Mouse (Mus musculus) macrophage (primary cell): ENCODE measurements around the gene Naa15. TPM values are rescaled to one million over a fixed set of nuclear protein-coding genes. Genes with fewer than 3 reads are reported as not detected.

Experiments
- H3K27ac ChIP-seq: fragments of 350-480 bp; formaldehyde crosslinking; 2 replicates; pipeline ENCODE4 v1.9.0; 2021
- H3K36me3 ChIP-seq: fragments of 350-480 bp; formaldehyde crosslinking; 2 replicates; pipeline ENCODE4 v1.9.0; 2021; ENCODE audit errors: inconsistent target
- H3K4me3 ChIP-seq: fragments of 350-480 bp; formaldehyde crosslinking; 2 replicates; pipeline ENCODE4 v1.9.0; 2021; ENCODE audit errors: inconsistent target
- H3K79me2 ChIP-seq: fragments of 350-480 bp; formaldehyde crosslinking; 2 replicates; pipeline ENCODE4 v1.9.0; 2021; ENCODE audit errors: inconsistent target
- WGBS: methylation state at CpG from one replicate; pipeline ENCODE4 v1.1.7; 2026; ENCODE audit warnings: inconsistent platforms; ENCODE audit not compliant: missing documents; 5-methylcytosine and 5-hydroxymethylcytosine counted together
- polyA plus RNA-seq: library from polyadenylated mRNA; stranded (reverse); fragments of 250-400 nt; gene quantifications from 3 replicates; pipeline ENCODE4 v1.2.4, GENCODE M21; 2018; ENCODE audit warnings: inconsistent platforms

Naa15 gene
- polyA plus RNA-seq, 1 experiment from 2014 or later: 39.3 TPM

- Histone ChIP-seq H3K79me2 (peaks cover 11% of the 10 kb centered on the region; the same call in 1 of the 2 replicates), H3K4me3 (no peak overlapping the region), H3K36me3 (peaks cover 10% of the 10 kb centered on the region; the same call in 1 of the 2 replicates), H3K27ac (no peak overlapping the region)
- 72% methylated on average over 9 of the region's 9 CpGs for WGBS
Observed at GRCm38 (mm10) chr3:51495646-51496045, 80.7 kb downstream of the Naa15 start.

DNA sequence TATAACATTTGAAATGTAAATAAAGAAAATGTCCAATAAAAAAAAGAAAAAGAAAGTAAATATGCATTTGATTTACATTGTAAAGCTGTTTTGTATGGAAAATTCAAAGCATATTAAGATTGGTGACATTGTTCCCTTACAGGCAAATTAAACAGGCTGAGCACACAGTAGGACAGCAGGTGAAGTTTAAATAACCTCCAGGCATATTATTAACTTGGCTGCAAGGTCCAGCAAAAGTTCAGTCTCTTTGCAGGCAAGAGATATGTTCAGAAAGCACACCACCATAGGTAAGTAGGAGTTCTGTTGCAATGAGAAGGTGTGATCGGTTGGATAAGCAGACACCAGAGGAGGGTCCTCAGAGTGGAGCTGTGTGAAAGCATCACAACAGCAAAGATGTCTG is 83.0 kb downstream of the Naa15 start:
- no peak overlapping the region for H3K4me3 ChIP-seq
- 100% methylated on average over 1 of the region's 1 CpGs for WGBS
- H3K36me3 ChIP-seq: peaks cover 10% of the 10 kb centered on the region; the same call in 1 of the 2 replicates
- no peaks in the 10 kb centered on the region for H3K79me2 ChIP-seq
- H3K27ac ChIP-seq: no peak overlapping the region

- WGBS: 98% methylated on average over 5 of the region's 5 CpGs
- H3K4me3 ChIP-seq: no peak overlapping the region
- H3K36me3 ChIP-seq: peaks cover 4% of the 10 kb centered on the region; the same call in 1 of the 2 replicates
- no peaks in the 10 kb centered on the region for H3K79me2 ChIP-seq
- no peak overlapping the region for H3K27ac ChIP-seq
Observed at GRCm38 (mm10) chr3:51498659-51499058, 83.7 kb downstream of the Naa15 start.

DNA sequence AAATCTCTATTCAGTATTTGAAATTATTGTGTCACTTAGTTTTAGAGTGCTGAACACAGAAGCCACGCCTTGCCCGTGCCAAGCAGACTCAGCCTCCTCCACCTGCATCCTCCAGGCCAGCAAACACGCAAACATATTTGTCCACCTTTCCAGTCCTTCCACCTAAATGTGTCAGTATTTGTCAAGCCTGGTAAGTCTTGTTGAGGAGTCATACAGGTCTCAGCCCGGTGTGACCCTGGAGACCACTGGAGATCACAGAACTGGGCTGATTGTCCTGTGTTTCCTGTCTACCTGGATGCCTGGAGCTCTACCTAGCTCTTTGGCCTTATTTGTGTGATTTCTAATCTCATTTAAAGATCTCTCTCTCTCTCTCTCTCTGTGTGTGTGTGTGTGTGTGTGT is 84.9 kb downstream of the Naa15 start:
- Histone ChIP-seq H3K79me2 (no peaks in the 10 kb centered on the region), H3K36me3 (no peaks in the 10 kb centered on the region), H3K27ac (no peak overlapping the region), H3K4me3 (no peak overlapping the region)
- 98% methylated on average over 4 of the region's 4 CpGs for WGBS

DNA sequence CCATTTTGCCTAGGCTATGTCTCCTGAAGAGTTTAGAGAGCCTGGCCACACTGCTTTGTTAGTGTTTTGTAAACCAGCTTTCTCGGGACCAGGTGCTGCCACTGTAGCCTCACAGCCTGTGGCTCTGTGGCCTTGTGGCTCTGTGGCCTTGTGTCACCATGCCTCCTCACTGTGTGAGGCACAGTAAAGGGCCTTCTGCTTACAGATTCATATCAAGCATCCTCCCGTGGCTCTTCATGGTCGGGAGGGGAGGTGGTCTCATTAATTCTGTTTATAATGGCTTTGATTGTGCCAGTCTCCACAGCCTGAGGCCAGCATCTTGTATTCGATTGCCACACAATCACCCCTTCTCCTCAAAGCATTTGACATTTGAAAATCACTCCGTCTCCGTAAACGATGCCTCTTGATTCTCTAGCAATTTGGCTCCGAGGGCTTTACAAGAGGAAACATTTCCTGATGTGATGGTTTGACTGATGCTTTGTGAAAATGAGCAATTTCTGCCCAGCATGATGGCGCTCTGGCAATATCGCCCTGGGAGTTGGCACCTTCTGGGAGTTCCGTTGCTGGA is 89.5 kb downstream of the Naa15 start:
- Histone ChIP-seq H3K4me3 (no peak overlapping the region), H3K36me3 (no peaks in the 10 kb centered on the region), H3K27ac (no peak overlapping the region), H3K79me2 (no peaks in the 10 kb centered on the region)
- WGBS: 89% methylated on average over 11 of the region's 11 CpGs

GRCm38 (mm10) chr3:51505465-51505864 is 90.5 kb downstream of the Naa15 start:
- Histone ChIP-seq H3K27ac (no peak overlapping the region), H3K36me3 (no peaks in the 10 kb centered on the region), H3K79me2 (no peaks in the 10 kb centered on the region), H3K4me3 (no peak overlapping the region)
- WGBS: 84% methylated on average over 16 of the region's 19 CpGs

GRCm38 (mm10) chr3:51510903-51511302 is 96.0 kb downstream of the Naa15 start:
- WGBS: 21% methylated on average over 8 of the region's 8 CpGs
- no peaks in the 10 kb centered on the region for H3K79me2 ChIP-seq
- peak overlapping the region; percentile 16; the same call in 1 of the 2 replicates for H3K4me3 ChIP-seq
- H3K27ac ChIP-seq: no peak overlapping the region
- H3K36me3 ChIP-seq: no peaks in the 10 kb centered on the region

DNA sequence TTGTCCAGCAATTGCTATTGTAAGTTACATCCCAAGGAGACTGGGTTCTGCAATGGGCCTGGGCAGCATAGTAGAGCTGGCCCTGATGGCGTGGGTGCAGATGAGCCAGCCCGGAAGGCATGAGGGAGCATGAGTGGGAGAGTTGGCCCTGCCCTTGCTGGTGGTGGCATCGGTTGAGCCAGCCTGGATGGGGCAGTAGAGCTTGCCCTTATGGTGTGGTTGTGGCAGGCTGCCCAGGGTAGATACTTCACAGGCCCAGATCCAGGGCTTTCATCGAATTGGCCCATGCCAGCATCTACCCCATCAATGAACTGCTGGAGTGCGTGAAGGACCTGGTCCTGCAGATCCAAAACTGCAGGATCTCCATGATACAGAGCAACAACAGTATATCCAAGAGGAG is 97.0 kb downstream of the Naa15 start:
- WGBS: 94% methylated on average over 5 of the region's 5 CpGs
- Histone ChIP-seq H3K36me3 (no peaks in the 10 kb centered on the region), H3K79me2 (no peaks in the 10 kb centered on the region), H3K27ac (no peak overlapping the region), H3K4me3 (no peak overlapping the region)

DNA sequence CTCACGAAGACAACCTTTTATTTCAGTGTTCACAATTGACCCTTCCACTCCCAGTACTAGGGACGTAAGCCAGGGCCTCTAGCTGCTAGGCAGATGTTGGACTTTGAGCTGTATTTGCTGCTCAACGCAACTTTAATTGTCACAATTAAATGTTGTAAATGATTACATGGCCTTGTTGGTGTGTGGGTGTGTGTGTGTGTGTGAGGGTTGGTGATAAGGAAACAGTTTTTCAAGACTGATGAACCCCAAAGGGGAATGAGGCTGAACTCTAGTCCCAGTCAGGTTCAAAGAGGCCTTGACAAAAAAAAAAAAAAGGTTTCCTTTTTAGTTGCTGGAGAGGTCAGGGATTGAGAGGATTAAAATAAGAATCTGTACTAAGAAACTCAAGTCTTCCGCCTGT is 102.5 kb downstream of the Naa15 start:
- no peak overlapping the region for H3K4me3 ChIP-seq
- no peak overlapping the region for H3K27ac ChIP-seq
- H3K79me2 ChIP-seq: no peaks in the 10 kb centered on the region
- WGBS: 92% methylated on average over 4 of the region's 4 CpGs
- H3K36me3 ChIP-seq: peaks cover 20% of the 10 kb centered on the region; the same call in 1 of the 2 replicates

DNA sequence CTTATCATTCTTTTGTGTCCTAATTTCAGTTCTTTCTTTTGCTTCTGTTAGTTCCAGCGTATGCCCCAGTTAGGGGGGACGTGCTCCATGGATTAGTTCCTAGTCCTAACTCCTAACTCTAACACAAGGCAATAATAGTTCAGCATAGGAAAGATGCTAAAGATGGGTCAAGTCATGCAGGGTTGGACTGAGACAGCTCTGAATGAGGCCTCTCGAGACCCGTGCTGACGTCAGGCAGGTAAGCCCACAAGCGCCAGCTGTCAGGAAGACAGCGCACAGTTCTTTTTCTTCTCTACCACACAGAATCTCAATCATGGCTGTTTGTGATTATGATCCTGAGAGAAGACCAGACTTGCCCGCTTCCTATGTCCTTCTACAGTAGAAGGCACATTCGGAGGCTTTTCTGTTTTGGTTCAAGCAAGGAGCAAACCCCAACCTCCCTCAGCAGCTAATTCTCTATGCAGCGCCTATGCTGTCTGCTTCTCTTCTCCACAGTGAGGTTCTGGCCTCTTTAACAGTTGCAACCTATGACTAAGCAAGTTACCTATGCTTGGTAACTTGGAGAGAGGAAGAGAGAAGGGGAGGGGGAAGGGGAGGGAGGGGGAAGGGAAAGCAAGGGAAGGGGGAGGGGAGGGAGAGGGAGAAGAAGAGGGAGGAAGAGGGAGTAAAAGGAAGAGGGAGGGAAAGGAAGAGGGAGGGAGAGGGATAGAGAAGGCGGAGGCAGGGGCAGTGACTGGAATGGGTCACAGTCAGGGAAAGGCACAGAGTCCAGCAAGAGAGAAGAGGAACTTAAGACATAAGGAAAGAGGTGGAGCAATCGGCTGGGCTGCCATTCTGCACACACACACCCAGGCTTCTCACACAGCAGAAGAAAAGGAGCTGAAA is 103.2 kb downstream of the Naa15 start:
- 32% methylated on average over 12 of the region's 12 CpGs for WGBS

GRCm38 (mm10) chr3:51518763-51519121 is 103.8 kb downstream of the Naa15 start:
- peaks cover 32% of the 10 kb centered on the region; the same call in 1 of the 2 replicates for H3K36me3 ChIP-seq
- H3K79me2 ChIP-seq: no peaks in the 10 kb centered on the region
- WGBS: 10% methylated on average over 8 of the region's 8 CpGs
- no peak overlapping the region for H3K4me3 ChIP-seq
- H3K27ac ChIP-seq: peak overlapping the region; percentile 58

More for the DNA sequence above, 103.2 kb downstream of the Naa15 start:
- H3K4me3 ChIP-seq: no peak overlapping the region
- peaks cover 26% of the 10 kb centered on the region; the same call in 1 of the 2 replicates for H3K36me3 ChIP-seq
- H3K79me2 ChIP-seq: no peaks in the 10 kb centered on the region
- H3K27ac ChIP-seq: peak overlapping the region; percentile 58

DNA sequence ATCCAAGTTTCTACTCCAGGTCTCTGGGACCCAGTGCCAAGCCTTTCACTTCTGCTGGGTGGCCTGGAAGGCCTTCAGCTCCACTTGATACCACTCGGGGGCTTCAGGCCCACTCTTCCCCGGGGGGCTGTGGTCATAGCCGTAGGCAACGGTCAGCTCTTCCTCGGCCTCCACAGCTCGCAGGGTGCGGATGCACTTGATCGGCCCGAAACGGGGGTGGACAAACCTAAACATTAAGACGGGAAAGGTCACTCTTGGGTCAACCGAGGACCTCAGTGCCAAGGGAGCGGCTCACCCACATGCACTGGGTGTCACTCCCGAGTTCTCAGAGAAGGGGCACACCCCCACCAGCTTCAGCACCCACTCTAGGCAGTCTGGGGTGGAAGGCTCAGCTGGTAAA is 106.3 kb downstream of the Naa15 start:
- H3K27ac ChIP-seq: no peak overlapping the region
- H3K36me3 ChIP-seq: peaks cover 55% of the 10 kb centered on the region
- no peaks in the 10 kb centered on the region for H3K79me2 ChIP-seq
- WGBS: 90% methylated on average over 14 of the region's 14 CpGs
- H3K4me3 ChIP-seq: no peak overlapping the region

DNA sequence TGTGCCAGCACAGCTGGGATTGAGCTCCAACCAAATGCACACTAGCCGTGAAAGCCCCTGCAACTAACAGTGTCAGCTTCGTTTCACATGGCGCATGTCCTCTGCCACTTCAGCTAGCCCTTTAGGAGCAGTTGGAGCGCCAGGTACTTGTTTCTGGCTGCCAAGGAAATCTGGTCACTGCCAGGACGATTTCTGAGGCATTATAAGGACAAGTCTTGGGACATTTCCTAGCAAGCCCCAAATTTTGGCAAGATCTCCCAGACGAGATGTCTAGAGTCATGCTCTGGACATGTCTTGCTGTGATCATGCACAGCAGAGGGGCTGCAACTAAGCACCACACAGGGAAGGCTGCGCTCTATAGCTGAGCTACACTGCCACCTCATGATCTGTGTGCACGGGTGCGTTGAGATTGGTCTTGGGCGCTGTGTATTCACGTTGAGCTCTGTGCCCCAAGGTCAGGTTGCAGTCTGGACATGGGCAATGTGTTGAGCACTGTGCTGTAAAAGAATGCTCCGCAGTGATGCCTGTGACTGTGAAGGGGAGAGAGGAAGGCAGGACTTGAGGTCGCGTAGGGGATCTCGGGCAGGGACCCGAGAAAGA is 110.3 kb downstream of the Naa15 start:
- WGBS: 96% methylated on average over 15 of the region's 16 CpGs
- no peak overlapping the region for H3K4me3 ChIP-seq
- peaks cover 84% of the 10 kb centered on the region for H3K36me3 ChIP-seq
- H3K27ac ChIP-seq: no peak overlapping the region
- no peaks in the 10 kb centered on the region for H3K79me2 ChIP-seq
